Mouse (Mus musculus) neural tube, embryonic 11.5 days (tissue): ENCODE measurements around the gene Col11a2. TPM values are rescaled to one million over a fixed set of nuclear protein-coding genes. Genes with fewer than 3 reads are reported as not detected.
"Not testable (repeated sequence)": the region's sequence is repeated elsewhere in the genome, so short reads cannot be mapped to it uniquely, and the experiment has no call there.

Experiments used
- ATAC-seq: fragments of 200-750 bp; cut with Nextera tagmentation; 2 replicates; pipeline ENCODE4 v1.8.0; 2017; ENCODE audit warnings: moderate number of reproducible peaks, mild to moderate bottlenecking, moderate TSS enrichment, moderate library complexity; ENCODE audit not compliant: insufficient read depth, low FRiP score, low TSS enrichment
- DNase-seq: peaks from one replicate; pipeline ENCODE4 v3.0.0-alpha.2; 2015; ENCODE audit warnings: low spot score
- H3K27ac ChIP-seq: fragments of 300-500 bp; sonication (generic); 2 replicates; pipeline ENCODE4 v1.5.1; 2014; ENCODE audit warnings: low read depth, mild to moderate bottlenecking, low read length
- H3K27me3 ChIP-seq: fragments of 300-500 bp; sonication (generic); 2 replicates; pipeline ENCODE4 v1.6.1; 2014; ENCODE audit warnings: mild to moderate bottlenecking, low read length, mixed read lengths; ENCODE audit not compliant: control insufficient read depth, insufficient read depth
- H3K36me3 ChIP-seq: fragments of 300-500 bp; sonication (generic); 2 replicates; pipeline ENCODE4 v1.6.1; 2014; ENCODE audit warnings: mild to moderate bottlenecking, low read length, moderate library complexity, mixed read lengths; ENCODE audit not compliant: control insufficient read depth, insufficient read depth
- H3K4me1 ChIP-seq: fragments of 300-500 bp; sonication (generic); 2 replicates; pipeline ENCODE4 v1.6.1; 2014; ENCODE audit warnings: low read length, mixed read lengths; ENCODE audit not compliant: control insufficient read depth, insufficient read depth
- H3K4me2 ChIP-seq: fragments of 300-500 bp; sonication (generic); 2 replicates; pipeline ENCODE4 v1.6.1; 2014; ENCODE audit warnings: low read depth, mild to moderate bottlenecking, moderate library complexity
- H3K4me3 ChIP-seq: fragments of 300-500 bp; sonication (generic); 2 replicates; pipeline ENCODE4 v1.5.1; 2014; ENCODE audit warnings: low read depth, low read length
- H3K9ac ChIP-seq: fragments of 300-500 bp; sonication (generic); 2 replicates; pipeline ENCODE4 v1.6.1; 2014; ENCODE audit warnings: mild to moderate bottlenecking, low read length
- H3K9me3 ChIP-seq: fragments of 300-500 bp; sonication (generic); 2 replicates; pipeline ENCODE4 v1.6.1; 2016; ENCODE audit warnings: low read length; ENCODE audit not compliant: control insufficient read depth
- WGBS: fragments of 180-500 bp; shearing (Covaris S2); extraction: QIAGEN DNeasy Blood & Tissue Kit; methylation state at CpG from one replicate; pipeline ENCODE4 v1.1.7; 2014; 5-methylcytosine and 5-hydroxymethylcytosine counted together
- polyA plus RNA-seq: library from polyadenylated mRNA; unstranded; fragments of >200 nt; fragmentation: Nextera tagmentation; extraction: Ambion mirVana; gene quantifications from 2 replicates; pipeline ENCODE4 v1.2.1, GENCODE M21; 2014

The Col11a2 gene
- polyA plus RNA-seq, 1 experiment from 2014 or later = 1.5 TPM

- H3K9ac ChIP-seq, H3K4me1 ChIP-seq, H3K36me3 ChIP-seq, ATAC-seq, H3K4me3 ChIP-seq, H3K9me3 ChIP-seq, DNase-seq, H3K27ac ChIP-seq, H3K4me2 ChIP-seq: not testable (repeated sequence)
- H3K27me3 ChIP-seq = peaks cover 12% of the 10 kb centered on the region
- WGBS = 65% methylated on average over 2 of the region's 2 CpGs
These were observed 38.4 kb upstream of the Col11a2 start for GRCm38 (mm10) chr17:34000796-34001195.

GRCm38 (mm10) chr17:34003426-34003825 lies 35.8 kb upstream of the Col11a2 start:
- no peaks in the 10 kb centered on the region for H3K9me3 ChIP-seq
- no peaks in the 10 kb centered on the region for H3K4me1 ChIP-seq
- H3K4me2 ChIP-seq = no peak overlapping the region
- H3K4me3 ChIP-seq = no peak overlapping the region
- H3K36me3 ChIP-seq = no peaks in the 10 kb centered on the region
- DNase-seq = peak; percentile 64
- ATAC-seq = no peak
- H3K27ac ChIP-seq = no peak overlapping the region
- WGBS = 3% methylated on average over 5 of the region's 5 CpGs
- H3K27me3 ChIP-seq = peaks cover 12% of the 10 kb centered on the region
- H3K9ac ChIP-seq = no peak overlapping the region

DNA sequence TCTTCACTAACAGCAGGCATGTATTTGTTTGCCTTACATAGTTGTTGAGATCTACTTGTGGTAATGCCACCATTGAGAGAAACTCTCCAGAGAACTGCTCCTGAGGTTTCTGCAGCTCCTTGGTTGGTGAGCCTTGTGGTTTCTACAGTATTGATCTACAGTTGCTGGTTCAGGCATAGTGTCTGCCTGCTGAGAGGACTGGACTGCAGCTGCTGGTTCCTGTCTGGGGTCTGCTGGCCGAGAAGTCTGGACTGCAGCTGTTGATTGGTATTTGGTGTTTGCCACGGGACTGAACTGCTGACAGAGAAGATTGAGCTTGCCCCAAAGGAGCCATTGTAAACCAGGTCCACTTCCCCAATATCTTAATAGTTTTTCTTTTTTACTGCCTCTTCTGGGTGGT lies 32.7 kb upstream of the Col11a2 start:
- Histone ChIP-seq H3K4me1 (no peaks in the 10 kb centered on the region), H3K9me3 (no peaks in the 10 kb centered on the region), H3K4me3 (no peak overlapping the region), H3K27me3 (no peaks in the 10 kb centered on the region), H3K36me3 (no peaks in the 10 kb centered on the region), H3K4me2 (no peak overlapping the region), H3K27ac (no peak overlapping the region), H3K9ac (no peak overlapping the region)
- ATAC-seq = no peak
- WGBS = 48% methylated on average over 2 of the region's 2 CpGs
- no peak for DNase-seq

GRCm38 (mm10) chr17:34010156-34010555 lies 29.1 kb upstream of the Col11a2 start:
- Histone ChIP-seq H3K9me3 (no peaks in the 10 kb centered on the region), H3K27me3 (no peaks in the 10 kb centered on the region)
- ATAC-seq = no peak

GRCm38 (mm10) chr17:34013436-34013835 lies 25.8 kb upstream of the Col11a2 start:
- H3K27ac ChIP-seq = no peak overlapping the region
- ATAC-seq (no peak), DNase-seq (no peak)
- no peak overlapping the region for H3K4me3 ChIP-seq
- WGBS = 97% methylated on average over 8 of the region's 8 CpGs
- no peaks in the 10 kb centered on the region for H3K36me3 ChIP-seq
- no peaks in the 10 kb centered on the region for H3K27me3 ChIP-seq
- no peaks in the 10 kb centered on the region for H3K4me1 ChIP-seq
- H3K4me2 ChIP-seq = no peak overlapping the region
- no peaks in the 10 kb centered on the region for H3K9me3 ChIP-seq
- no peak overlapping the region for H3K9ac ChIP-seq

More at GRCm38 (mm10) chr17:34010156-34010555, 29.1 kb upstream of the Col11a2 start:
- no peak overlapping the region for H3K27ac ChIP-seq
- H3K4me1 ChIP-seq = no peaks in the 10 kb centered on the region
- H3K4me2 ChIP-seq = no peak overlapping the region
- H3K36me3 ChIP-seq = no peaks in the 10 kb centered on the region
- no peak for DNase-seq
- no peak overlapping the region for H3K4me3 ChIP-seq
- 78% methylated on average over 5 of the region's 5 CpGs for WGBS
- no peak overlapping the region for H3K9ac ChIP-seq

GRCm38 (mm10) chr17:34021539-34022413 lies 17.5 kb upstream of the Col11a2 start:
- ATAC-seq (no peak), DNase-seq (no peak)
- H3K9me3 ChIP-seq = peaks cover 5% of the 10 kb centered on the region
- H3K27me3 ChIP-seq = no peaks in the 10 kb centered on the region
- peaks cover 18% of the 10 kb centered on the region for H3K4me1 ChIP-seq
- H3K36me3 ChIP-seq = peaks cover 24% of the 10 kb centered on the region
- H3K4me2 ChIP-seq = no peak overlapping the region
- WGBS = 94% methylated on average over 23 of the region's 23 CpGs
- no peak overlapping the region for H3K4me3 ChIP-seq
- H3K9ac ChIP-seq = no peak overlapping the region
- H3K27ac ChIP-seq = no peak overlapping the region

DNA sequence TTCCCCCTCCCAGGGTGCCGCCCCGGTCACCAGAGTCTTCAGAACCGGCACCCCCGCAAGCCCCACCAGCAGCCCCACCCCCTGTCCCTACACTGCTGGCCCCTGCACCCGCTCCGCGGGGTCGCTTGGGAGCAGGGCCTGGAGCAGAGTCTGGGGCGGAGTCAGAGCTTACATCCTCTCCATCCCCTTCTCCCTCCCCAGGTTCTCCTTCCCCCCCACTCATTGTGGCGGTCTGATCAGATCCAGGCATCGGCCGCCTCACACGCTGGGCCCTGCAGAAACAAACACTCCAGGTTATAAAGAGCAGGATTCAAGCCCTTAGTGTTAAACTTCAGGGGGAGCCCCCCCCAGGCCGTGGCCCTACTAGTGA lies 16.8 kb upstream of the Col11a2 start:
- H3K9me3 ChIP-seq = peaks cover 5% of the 10 kb centered on the region
- no peak overlapping the region for H3K4me3 ChIP-seq
- no peaks in the 10 kb centered on the region for H3K27me3 ChIP-seq
- ATAC-seq (no peak), DNase-seq (no peak)
- no peak overlapping the region for H3K9ac ChIP-seq
- H3K27ac ChIP-seq = no peak overlapping the region
- H3K36me3 ChIP-seq = peaks cover 24% of the 10 kb centered on the region
- peaks cover 24% of the 10 kb centered on the region for H3K4me1 ChIP-seq
- 95% methylated on average over 14 of the region's 14 CpGs for WGBS
- H3K4me2 ChIP-seq = no peak overlapping the region

DNA sequence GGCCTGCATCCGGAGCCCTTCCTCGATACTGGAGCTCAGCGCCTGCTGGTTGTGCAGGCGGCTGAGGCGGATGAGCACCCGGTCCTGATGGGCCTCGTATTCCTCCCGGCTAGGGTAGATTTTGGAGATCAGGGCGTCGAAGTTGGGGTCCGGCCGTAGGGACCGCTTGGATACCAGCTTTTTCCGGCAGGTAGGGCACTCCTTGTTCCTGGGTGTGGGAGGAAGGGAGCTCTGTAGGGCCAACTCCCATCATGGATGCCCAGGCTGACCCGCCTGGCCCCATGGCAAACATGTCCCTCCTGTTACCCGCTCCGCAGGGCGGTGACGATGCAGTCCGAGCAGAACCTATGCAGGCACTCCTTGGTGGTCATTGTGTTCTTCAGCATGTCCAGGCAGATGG lies 16.2 kb upstream of the Col11a2 start:
- H3K4me1 ChIP-seq = peaks cover 24% of the 10 kb centered on the region
- H3K27me3 ChIP-seq = no peaks in the 10 kb centered on the region
- peaks cover 5% of the 10 kb centered on the region for H3K9me3 ChIP-seq
- no peak overlapping the region for H3K27ac ChIP-seq
- H3K36me3 ChIP-seq = peaks cover 24% of the 10 kb centered on the region
- H3K4me2 ChIP-seq = 0 out of 2 replicates have a peak overlapping the region, but pooled peaks have one; percentile 90
- H3K4me3 ChIP-seq = no peak overlapping the region
- 95% methylated on average over 20 of the region's 20 CpGs for WGBS
- H3K9ac ChIP-seq = no peak overlapping the region; the same call in 1 of the 2 replicates
- DNase-seq = no peak
- no peak for ATAC-seq

DNA sequence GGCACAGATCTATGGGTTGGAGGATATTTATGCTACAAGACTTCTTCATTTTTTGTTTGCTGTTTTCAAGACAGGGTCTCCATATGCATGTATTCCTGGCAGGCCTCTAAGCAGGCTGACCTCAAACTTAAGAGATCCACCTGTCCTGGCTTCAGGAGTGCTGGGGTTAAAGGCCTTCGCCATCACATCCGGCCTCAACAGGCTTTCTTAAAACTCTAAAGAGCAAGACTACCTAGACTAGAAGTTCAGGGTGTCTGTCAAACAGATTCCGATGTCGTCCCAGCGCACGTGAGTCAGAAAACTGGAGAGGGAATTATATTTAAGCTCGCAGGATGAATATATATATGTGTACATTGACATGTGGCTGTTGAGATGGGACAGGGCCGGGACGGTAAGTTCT lies 15.6 kb upstream of the Col11a2 start:
- H3K4me3 ChIP-seq = peak overlapping the region; percentile 95
- peaks cover 27% of the 10 kb centered on the region for H3K4me1 ChIP-seq
- H3K27ac ChIP-seq = peak overlapping the region; percentile 97; the same call in 1 of the 2 replicates
- no peak for ATAC-seq
- 68% methylated on average over 9 of the region's 9 CpGs for WGBS
- peaks cover 5% of the 10 kb centered on the region for H3K9me3 ChIP-seq
- peaks cover 24% of the 10 kb centered on the region for H3K36me3 ChIP-seq
- no peak overlapping the region for H3K9ac ChIP-seq
- DNase-seq = no peak
- no peaks in the 10 kb centered on the region for H3K27me3 ChIP-seq
- H3K4me2 ChIP-seq = peak overlapping the region; percentile 90
